Mouse (Mus musculus) left cerebral cortex, postnatal 36 days (tissue): ENCODE results near the gene Rpl26. TPM values are rescaled to one million over a fixed set of nuclear protein-coding genes. Genes with fewer than 3 reads are reported as not detected.

Experiments used
- DNase-seq, 2 experiments: peaks; one replicate each; pipeline ENCODE4 v3.0.0; 2021 to 2022; ENCODE audit warnings: low spot score in 2 of 2, mixed read lengths in 1 of 2
- intact Hi-C: fragments of 180-260 bp; cut with DNase I; formaldehyde crosslinking; loops from one replicate; pipeline ENCODE4 v1.15.1; 2025
- total RNA-seq, 2 experiments: library from RNA; stranded (reverse); gene quantifications; 2 replicates each; pipeline ENCODE4 v1.2.3; 2021

Gene Rpl26
- total RNA-seq, 2 experiments from 2014 or later = 695 to 749 TPM

- no peak for DNase-seq
- intact Hi-C loops = no loop called here
These were observed 52.5 kb downstream of the Rpl26 start for GRCm38 (mm10) chr11:68953903-68954302.

GRCm38 (mm10) chr11:68954408-68954807 lies 53.0 kb downstream of the Rpl26 start:
- intact Hi-C loops = no loop called here
- DNase-seq = no peak

- intact Hi-C loops = no loop called here
- DNase-seq = no peak
These were observed 54.1 kb downstream of the Rpl26 start for GRCm38 (mm10) chr11:68955473-68955872.

- intact Hi-C loops = no loop called here
These were observed 54.7 kb downstream of the Rpl26 start for GRCm38 (mm10) chr11:68956107-68956506.

More at GRCm38 (mm10) chr11:68956107-68956506, 54.7 kb downstream of the Rpl26 start:
- DNase-seq = no peak

Other genes starting within 250 kb of the Rpl26 start
- gene Myh10, start 210.0 kb upstream of the Rpl26 start, total RNA-seq = 100 to 1,000 TPM; 198 to 218 TPM
- 100 to 1,000 TPM; 104 to 106 TPM for gene Ndel1, start 29.7 kb upstream of the Rpl26 start, total RNA-seq
- not detected for gene Rnf222, start 13.0 kb upstream of the Rpl26 start, total RNA-seq
- gene Odf4, start 25.5 kb downstream of the Rpl26 start, total RNA-seq = under 1 TPM; 0.47 to 0.70 TPM
- gene Arhgef15, start 55.9 kb downstream of the Rpl26 start, total RNA-seq = 10 to 100 TPM; 16.5 to 26.9 TPM
- 1 to 10 TPM; 5.7 to 6.1 TPM for gene Slc25a35, start 66.5 kb downstream of the Rpl26 start, total RNA-seq
- 10 to 100 TPM; 13.7 to 18.6 TPM for gene Rangrf, start 73.6 kb downstream of the Rpl26 start, total RNA-seq
- gene Pfas, start 106.9 kb downstream of the Rpl26 start, total RNA-seq = 10 to 100 TPM; 16.1 to 24.2 TPM
- 10 to 100 TPM; 38.1 to 40.5 TPM for gene Ctc1, start 114.3 kb downstream of the Rpl26 start, total RNA-seq
- gene Aurkb, start 144.1 kb downstream of the Rpl26 start, total RNA-seq = 1 to 10 TPM in 1 of 2 experiments, under 1 TPM in 1; 0.43 to 1.1 TPM
- 10 to 100 TPM; 30.7 to 38.4 TPM for gene Borcs6, start 158.1 kb downstream of the Rpl26 start, total RNA-seq
- gene Tmem107, start 169.2 kb downstream of the Rpl26 start, total RNA-seq = 10 to 100 TPM; 19.5 to 20.5 TPM
- gene Vamp2, start 186.9 kb downstream of the Rpl26 start, total RNA-seq = 1,000 to 10,000 TPM; 1,090 to 1,186 TPM
- 100 to 1,000 TPM; 106 to 122 TPM for gene Per1, start 193.6 kb downstream of the Rpl26 start, total RNA-seq
- 1 to 10 TPM in 1 of 2 experiments, under 1 TPM in 1; 0.79 to 1.3 TPM for gene Hes7, start 218.8 kb downstream of the Rpl26 start, total RNA-seq
- under 1 TPM; 0.52 to 0.75 TPM for gene 9130213A22Rik, start 221.0 kb downstream of the Rpl26 start, total RNA-seq
- 1 to 10 TPM; 4.3 to 6.8 TPM for gene Aloxe3, start 224.3 kb downstream of the Rpl26 start, total RNA-seq